Mouse (Mus musculus) heart, embryonic 13.5 days (tissue): ENCODE results near the gene Ccdc65. TPM values are rescaled to one million over a fixed set of nuclear protein-coding genes. Genes with fewer than 3 reads are reported as not detected.

Experiments used
- ATAC-seq: fragments of 200-750 bp; cut with Nextera tagmentation; 2 replicates; pipeline ENCODE4 v1.8.0; 2017; ENCODE audit warnings: moderate TSS enrichment; ENCODE audit not compliant: insufficient number of reproducible peaks, low FRiP score, low TSS enrichment; ENCODE audit errors: extremely low read depth
- H3K27ac ChIP-seq: fragments of 300-500 bp; sonication (generic); replicated peaks from 2 replicates; pipeline ENCODE4 v1.5.1; 2015; ENCODE audit warnings: moderate library complexity, mild to moderate bottlenecking, inconsistent platforms
- H3K27me3 ChIP-seq: fragments of 300-500 bp; sonication (generic); replicated peaks from 2 replicates; pipeline ENCODE4 v1.6.1; 2015; ENCODE audit warnings: mild to moderate bottlenecking, inconsistent platforms
- H3K36me3 ChIP-seq: fragments of 300-500 bp; sonication (generic); 2 replicates; pipeline ENCODE4 v1.6.1; 2015; ENCODE audit warnings: mild to moderate bottlenecking, inconsistent platforms
- H3K4me1 ChIP-seq: fragments of 300-500 bp; sonication (generic); 2 replicates; pipeline ENCODE4 v1.6.1; 2015; ENCODE audit warnings: inconsistent platforms
- H3K4me2 ChIP-seq: fragments of 300-500 bp; sonication (generic); 2 replicates; pipeline ENCODE4 v1.6.1; 2015; ENCODE audit warnings: inconsistent platforms, mild to moderate bottlenecking, moderate library complexity
- H3K4me3 ChIP-seq: fragments of 300-500 bp; sonication (generic); 2 replicates; pipeline ENCODE4 v1.5.1; 2015; ENCODE audit warnings: moderate library complexity, mild to moderate bottlenecking, inconsistent platforms
- H3K9ac ChIP-seq: fragments of 300-500 bp; sonication (generic); 2 replicates; pipeline ENCODE4 v1.6.1; 2015; ENCODE audit warnings: inconsistent platforms, mild to moderate bottlenecking, moderate library complexity
- H3K9me3 ChIP-seq: fragments of 300-500 bp; sonication (generic); 2 replicates; pipeline ENCODE4 v1.6.1; 2016; ENCODE audit warnings: inconsistent platforms
- WGBS: fragments of 180-500 bp; shearing (Covaris S2); methylation state at CpG from one replicate; pipeline ENCODE4 v1.1.7; 2015; ENCODE audit warnings: mixed read lengths; 5-methylcytosine and 5-hydroxymethylcytosine counted together
- polyA plus RNA-seq: library from polyadenylated mRNA; unstranded; fragments of >200 nt; fragmentation: Nextera tagmentation; extraction: Ambion mirVana; gene quantifications from 2 replicates; pipeline ENCODE4 v1.2.1, GENCODE M21; 2015

The Ccdc65 gene
- polyA plus RNA-seq, 1 experiment from 2014 or later = 0.39 TPM

DNA sequence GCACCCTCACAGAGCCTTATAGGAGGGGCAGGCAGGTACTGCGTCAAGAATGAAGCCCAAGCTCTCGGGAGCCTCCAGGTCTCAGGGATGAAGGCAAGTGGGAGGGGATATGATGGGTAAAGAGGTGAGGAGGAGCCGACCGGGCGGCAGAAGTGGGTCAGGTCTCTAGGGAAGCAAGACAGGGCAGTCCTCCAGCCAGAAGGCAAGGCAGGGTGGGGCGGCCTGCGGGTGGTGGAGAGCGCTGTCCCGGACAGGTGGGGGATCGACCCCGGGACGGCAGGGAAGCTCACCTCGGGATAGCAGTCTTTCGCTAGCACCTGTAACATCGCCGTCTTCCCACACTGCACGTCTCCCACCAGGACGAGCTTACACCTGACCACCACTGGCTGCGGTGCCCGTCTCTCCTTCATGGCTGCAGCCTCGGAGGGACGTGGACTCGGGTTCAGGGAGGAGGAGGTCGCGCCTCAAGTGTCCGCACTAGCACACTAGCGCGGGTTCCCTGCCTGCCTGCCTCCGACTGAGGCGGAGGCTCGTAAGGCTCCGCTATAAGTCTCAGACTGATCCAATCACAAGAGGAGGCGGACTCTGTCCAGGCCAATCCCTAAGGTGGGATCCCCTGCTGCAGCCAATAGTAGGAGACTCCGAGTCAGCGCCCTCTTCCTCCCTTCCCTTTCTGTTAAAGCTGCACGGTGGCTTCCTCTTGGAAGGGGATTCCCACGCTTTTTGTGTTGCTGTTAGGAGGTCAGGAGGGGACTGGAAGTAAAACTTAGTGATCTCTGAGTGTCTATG lies 30.9 kb upstream of the Ccdc65 start, which contains the start of gene Rnd1:
TSS of gene Rnd1 (minus strand) at position 522 of the 789 bp plus-strand sequence.
- H3K27ac ChIP-seq = no peak within 1 kb of the TSS
- H3K4me3 ChIP-seq = peak within 1 kb of the TSS; percentile 52
- peak within 1 kb of the TSS; percentile 97 for H3K4me2 ChIP-seq
- no peaks in the 10 kb centered on the region for H3K36me3 ChIP-seq
- peaks cover 55% of the 10 kb centered on the region for H3K27me3 ChIP-seq
- peaks cover 40% of the 10 kb centered on the region for H3K4me1 ChIP-seq
- H3K9me3 ChIP-seq = no peaks in the 10 kb centered on the region
- 1% methylated on average over 36 of the region's 37 CpGs for WGBS
- peak within 1 kb of the TSS; percentile 78 for H3K9ac ChIP-seq
- ATAC-seq = peak; percentile 84

DNA sequence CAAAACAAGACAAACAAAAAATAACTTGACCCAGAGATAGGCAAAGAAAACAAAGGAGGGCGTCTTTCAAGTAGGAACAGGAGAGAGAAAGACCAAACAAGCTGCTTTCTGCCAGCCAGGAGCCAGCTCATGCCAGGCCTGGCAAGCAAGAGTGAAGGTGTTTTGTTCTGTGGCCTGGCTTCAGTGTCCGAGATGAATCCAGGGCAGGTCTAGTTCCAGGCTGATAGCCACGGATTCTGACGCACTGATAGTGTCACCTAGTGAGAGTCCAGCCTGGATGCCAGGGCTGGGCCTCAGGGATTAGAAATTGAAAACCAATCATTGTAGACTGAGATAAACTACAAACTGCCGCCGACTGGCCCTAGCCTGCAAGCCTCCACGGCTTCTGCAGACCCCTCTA lies 30.0 kb upstream of the Ccdc65 start:
- Histone ChIP-seq H3K27ac (no peak overlapping the region), H3K4me2 (0 out of 2 replicates have a peak overlapping the region, but pooled peaks have one; percentile 97), H3K4me3 (no peak overlapping the region), H3K9me3 (no peaks in the 10 kb centered on the region), H3K36me3 (no peaks in the 10 kb centered on the region), H3K4me1 (peaks cover 35% of the 10 kb centered on the region), H3K27me3 (peaks cover 55% of the 10 kb centered on the region), H3K9ac (peak overlapping the region; percentile 7; the same call in 1 of the 2 replicates)
- 51% methylated on average over 7 of the region's 7 CpGs for WGBS
- no peak for ATAC-seq

DNA sequence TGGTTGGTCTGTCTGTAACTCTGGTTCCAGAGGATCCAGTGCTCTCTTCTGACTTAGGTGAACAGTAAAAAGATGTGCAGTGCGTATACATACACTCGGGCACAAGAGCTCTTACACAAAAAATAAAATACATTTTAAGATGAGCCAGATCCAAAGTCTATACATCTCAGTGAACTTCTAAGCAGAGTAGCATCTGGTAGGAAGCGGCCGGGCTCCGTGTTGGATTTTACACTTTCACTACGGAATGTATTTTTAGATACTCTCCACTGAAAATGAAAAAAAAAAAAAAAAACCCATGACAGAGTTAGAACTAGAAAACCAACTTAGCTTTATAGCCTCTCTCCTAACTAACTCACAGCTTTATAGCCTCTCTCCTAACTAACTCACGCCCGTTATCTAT lies 27.3 kb upstream of the Ccdc65 start:
- no peak for ATAC-seq
- peaks cover 24% of the 10 kb centered on the region for H3K4me1 ChIP-seq
- no peaks in the 10 kb centered on the region for H3K36me3 ChIP-seq
- H3K4me2 ChIP-seq = no peak overlapping the region
- H3K9me3 ChIP-seq = no peaks in the 10 kb centered on the region
- H3K9ac ChIP-seq = no peak overlapping the region
- H3K4me3 ChIP-seq = no peak overlapping the region
- no peak overlapping the region for H3K27ac ChIP-seq
- peaks cover 34% of the 10 kb centered on the region for H3K27me3 ChIP-seq
- 71% methylated on average over 8 of the region's 8 CpGs for WGBS

DNA sequence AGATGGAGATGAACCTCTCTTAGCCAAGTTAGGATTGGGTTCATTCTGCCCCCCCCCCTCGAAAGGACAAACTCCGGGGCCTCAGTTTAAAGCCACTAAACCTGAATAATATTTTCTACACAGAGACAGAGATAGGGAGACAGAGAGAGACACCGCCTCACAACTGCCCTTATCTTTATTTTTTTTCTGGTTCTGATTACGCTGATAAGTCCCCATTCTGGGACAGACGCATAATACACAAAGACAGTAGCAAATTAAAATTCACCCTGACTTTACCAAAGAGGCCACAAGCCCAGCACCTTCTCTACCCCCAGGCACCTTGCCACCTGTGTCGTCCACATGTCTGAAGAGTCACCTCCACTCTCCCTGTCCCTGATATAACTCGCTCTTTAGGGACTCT lies 26.4 kb upstream of the Ccdc65 start:
- Histone ChIP-seq H3K9ac (no peak overlapping the region), H3K27ac (no peak overlapping the region), H3K27me3 (peaks cover 24% of the 10 kb centered on the region), H3K4me1 (peaks cover 14% of the 10 kb centered on the region), H3K4me2 (no peak overlapping the region), H3K4me3 (no peak overlapping the region), H3K9me3 (no peaks in the 10 kb centered on the region; the same call in 1 of the 2 replicates), H3K36me3 (no peaks in the 10 kb centered on the region)
- no peak for ATAC-seq
- 67% methylated on average over 7 of the region's 7 CpGs for WGBS

DNA sequence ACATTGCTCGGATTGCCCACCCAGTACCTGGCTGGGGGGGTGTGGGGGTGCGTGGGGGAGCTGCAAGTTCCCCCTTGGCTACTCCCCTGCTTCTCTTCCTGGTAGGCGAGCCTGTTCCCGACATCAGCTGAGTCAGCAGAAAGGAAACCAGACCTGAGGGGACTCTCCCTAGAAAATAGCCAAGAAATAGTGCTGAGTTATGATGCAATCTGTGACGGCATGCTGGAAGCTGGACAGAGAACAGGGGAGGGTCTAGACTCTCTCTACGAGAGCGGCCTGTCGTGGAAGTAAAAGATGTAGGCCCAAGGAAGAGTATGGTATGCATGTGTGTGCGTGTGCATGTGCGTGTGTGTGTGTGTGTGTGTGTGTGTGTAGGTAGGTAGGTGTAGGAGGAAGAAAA lies 24.8 kb upstream of the Ccdc65 start:
- no peak; the same call in 1 of the 2 replicates for ATAC-seq
- H3K4me3 ChIP-seq = no peak overlapping the region
- H3K4me1 ChIP-seq = peaks cover 6% of the 10 kb centered on the region
- H3K36me3 ChIP-seq = no peaks in the 10 kb centered on the region
- no peak overlapping the region for H3K9ac ChIP-seq
- 0 out of 2 replicates have a peak overlapping the region, but pooled peaks have one; percentile 0 for H3K4me2 ChIP-seq
- H3K27me3 ChIP-seq = peaks cover 16% of the 10 kb centered on the region
- no peak overlapping the region for H3K27ac ChIP-seq
- no peaks in the 10 kb centered on the region; the same call in 1 of the 2 replicates for H3K9me3 ChIP-seq
- 45% methylated on average over 10 of the region's 10 CpGs for WGBS

DNA sequence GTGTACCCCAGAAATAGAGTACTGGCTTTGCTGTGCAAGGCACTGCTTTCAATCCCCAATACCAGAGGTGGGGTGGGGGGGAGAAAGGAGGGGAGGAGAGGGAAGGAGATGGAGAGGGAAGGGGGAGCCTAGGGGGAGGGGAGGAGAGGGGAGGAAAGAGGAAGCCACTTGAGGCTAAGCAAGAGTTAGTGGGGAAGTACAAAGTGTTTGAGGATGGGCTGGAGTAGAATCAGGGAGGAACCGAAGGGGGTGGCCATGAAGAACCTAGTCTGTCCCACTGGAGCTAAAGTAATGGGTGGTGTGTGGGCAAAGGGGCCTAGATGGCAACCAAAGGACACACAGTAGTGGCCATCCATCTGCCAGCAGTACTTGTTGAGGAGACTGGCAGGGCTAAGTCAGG lies 24.3 kb upstream of the Ccdc65 start:
- no peaks in the 10 kb centered on the region; the same call in 1 of the 2 replicates for H3K9me3 ChIP-seq
- peaks cover 10% of the 10 kb centered on the region for H3K27me3 ChIP-seq
- H3K4me2 ChIP-seq = no peak overlapping the region
- H3K36me3 ChIP-seq = no peaks in the 10 kb centered on the region
- H3K27ac ChIP-seq = no peak overlapping the region
- no peak for ATAC-seq
- no peak overlapping the region for H3K4me3 ChIP-seq
- 75% methylated on average over 1 of the region's 1 CpGs for whole genome bisulfite sequencing
- H3K4me1 ChIP-seq = peaks cover 6% of the 10 kb centered on the region
- H3K9ac ChIP-seq = no peak overlapping the region

DNA sequence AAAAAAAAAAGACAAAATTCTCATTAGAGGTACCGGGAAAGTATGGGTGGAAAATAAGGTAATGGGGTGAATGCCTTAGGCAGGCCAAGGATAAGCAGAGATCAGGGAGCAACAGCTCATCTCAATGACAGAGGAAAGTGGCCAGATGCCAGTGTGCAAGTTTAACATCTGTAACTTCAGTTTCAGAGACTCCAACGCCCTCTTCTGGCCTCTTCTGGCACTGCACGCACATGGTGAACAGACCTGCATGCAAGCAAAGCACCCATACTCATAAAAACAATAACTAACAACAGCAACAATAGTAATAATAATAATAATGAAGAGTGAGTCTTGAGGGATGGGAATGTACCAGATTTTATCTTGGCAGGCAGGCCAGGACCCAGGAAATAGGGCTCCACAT lies 22.1 kb upstream of the Ccdc65 start:
- H3K4me2 ChIP-seq = no peak overlapping the region
- no peak overlapping the region for H3K9ac ChIP-seq
- WGBS = 70% methylated on average over 3 of the region's 3 CpGs
- peaks cover 19% of the 10 kb centered on the region for H3K4me1 ChIP-seq
- no peaks in the 10 kb centered on the region; the same call in 1 of the 2 replicates for H3K9me3 ChIP-seq
- H3K27me3 ChIP-seq = peaks cover 5% of the 10 kb centered on the region
- no peak overlapping the region for H3K27ac ChIP-seq
- no peaks in the 10 kb centered on the region for H3K36me3 ChIP-seq
- no peak for ATAC-seq
- H3K4me3 ChIP-seq = no peak overlapping the region

DNA sequence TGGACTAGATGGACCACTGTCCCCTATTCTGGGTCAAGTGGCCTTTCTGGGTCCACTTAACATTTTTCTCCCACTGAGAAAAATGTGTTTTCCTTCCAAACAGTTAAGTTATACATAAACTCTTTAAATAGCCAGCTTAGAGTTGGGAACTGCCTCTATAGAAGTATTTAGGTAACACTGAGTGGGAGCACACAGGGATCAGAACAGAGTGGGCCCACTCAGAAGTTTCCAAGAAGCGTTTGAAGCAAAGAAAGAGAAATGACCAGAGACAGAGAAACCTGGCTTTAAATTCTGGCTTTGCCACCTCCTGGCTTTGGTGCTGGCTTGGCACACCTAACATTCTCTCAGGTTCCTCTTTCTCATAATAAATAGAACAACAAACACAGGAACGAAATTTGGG lies 18.3 kb upstream of the Ccdc65 start:
- Histone ChIP-seq H3K27me3 (no peaks in the 10 kb centered on the region), H3K4me3 (no peak overlapping the region), H3K27ac (no peak overlapping the region), H3K9ac (no peak overlapping the region), H3K9me3 (no peaks in the 10 kb centered on the region; the same call in 1 of the 2 replicates), H3K4me2 (no peak overlapping the region), H3K36me3 (no peaks in the 10 kb centered on the region), H3K4me1 (peaks cover 37% of the 10 kb centered on the region)
- no peak for ATAC-seq
- WGBS = 74% methylated on average over 2 of the region's 2 CpGs

DNA sequence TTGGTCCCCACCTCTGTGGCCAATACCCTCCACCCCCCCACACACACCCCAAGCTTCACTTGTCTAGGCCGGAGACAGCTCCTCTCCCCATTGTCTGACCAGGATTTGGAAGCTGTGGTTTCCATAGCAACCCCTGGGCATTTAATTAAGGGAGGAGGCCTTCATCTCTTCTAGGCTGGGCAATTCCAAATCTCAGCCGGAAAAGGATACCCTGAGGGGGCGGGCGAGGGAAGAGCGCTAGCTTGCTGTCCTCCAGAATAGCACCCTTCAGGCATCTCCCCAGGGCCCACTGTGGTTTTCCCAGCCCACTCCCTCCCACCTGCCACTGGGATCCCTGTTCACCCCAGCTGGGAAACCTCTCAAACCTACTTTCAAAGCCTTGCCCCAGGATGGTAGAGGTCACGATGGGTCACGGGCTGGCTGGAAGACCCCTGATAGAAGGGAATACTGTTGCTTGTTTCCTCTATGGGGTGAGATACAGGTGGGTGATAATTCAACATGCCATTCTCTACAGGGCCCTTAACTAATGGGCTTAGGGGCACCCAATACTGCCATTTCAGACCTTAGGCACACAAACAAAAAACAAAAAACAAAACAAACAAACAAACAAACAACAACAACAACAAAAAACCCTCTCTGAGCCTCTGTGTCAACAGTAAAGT lies 16.4 kb upstream of the Ccdc65 start:
- Histone ChIP-seq H3K9ac (no peak overlapping the region), H3K4me3 (no peak overlapping the region), H3K36me3 (no peaks in the 10 kb centered on the region), H3K4me2 (peak overlapping the region; percentile 43), H3K27me3 (no peaks in the 10 kb centered on the region), H3K4me1 (peaks cover 37% of the 10 kb centered on the region), H3K9me3 (no peaks in the 10 kb centered on the region), H3K27ac (peak overlapping the region; percentile 87)
- ATAC-seq = no peak
- WGBS = 53% methylated on average over 7 of the region's 7 CpGs

DNA sequence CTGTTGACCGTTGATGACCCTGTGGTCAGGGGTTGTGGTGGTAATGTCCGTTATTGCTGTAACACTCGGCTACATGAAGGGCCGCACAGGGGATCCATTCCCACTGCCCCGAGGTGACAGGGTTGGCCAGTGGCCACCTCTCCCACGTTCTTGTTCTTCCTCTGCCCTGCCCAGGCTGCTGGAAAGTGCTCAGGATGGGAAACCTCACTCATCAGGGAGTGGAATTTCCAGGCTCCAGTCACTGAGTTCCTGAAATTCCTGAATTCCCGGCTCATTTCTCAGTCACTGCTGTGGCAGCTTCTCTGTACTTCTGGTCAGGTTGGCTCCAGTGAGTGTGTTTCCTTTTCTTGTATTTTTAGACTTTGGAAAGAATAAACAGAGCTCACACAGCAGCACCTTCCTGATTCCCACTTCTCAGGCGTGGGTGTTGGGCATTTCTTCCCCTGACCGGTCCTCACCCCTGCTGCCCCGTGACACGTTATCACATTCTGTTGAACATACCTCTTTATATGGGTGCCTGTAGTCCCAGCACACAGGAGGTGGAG lies 15.8 kb upstream of the Ccdc65 start:
- ATAC-seq = peak; percentile 40; the same call in 1 of the 2 replicates
- H3K4me2 ChIP-seq = peak overlapping the region; percentile 43
- peak overlapping the region; percentile 87 for H3K27ac ChIP-seq
- no peaks in the 10 kb centered on the region for H3K9me3 ChIP-seq
- H3K4me3 ChIP-seq = no peak overlapping the region
- no peaks in the 10 kb centered on the region for H3K36me3 ChIP-seq
- 8% methylated on average over 11 of the region's 11 CpGs for WGBS
- no peak overlapping the region for H3K9ac ChIP-seq
- no peaks in the 10 kb centered on the region for H3K27me3 ChIP-seq
- H3K4me1 ChIP-seq = peaks cover 37% of the 10 kb centered on the region

DNA sequence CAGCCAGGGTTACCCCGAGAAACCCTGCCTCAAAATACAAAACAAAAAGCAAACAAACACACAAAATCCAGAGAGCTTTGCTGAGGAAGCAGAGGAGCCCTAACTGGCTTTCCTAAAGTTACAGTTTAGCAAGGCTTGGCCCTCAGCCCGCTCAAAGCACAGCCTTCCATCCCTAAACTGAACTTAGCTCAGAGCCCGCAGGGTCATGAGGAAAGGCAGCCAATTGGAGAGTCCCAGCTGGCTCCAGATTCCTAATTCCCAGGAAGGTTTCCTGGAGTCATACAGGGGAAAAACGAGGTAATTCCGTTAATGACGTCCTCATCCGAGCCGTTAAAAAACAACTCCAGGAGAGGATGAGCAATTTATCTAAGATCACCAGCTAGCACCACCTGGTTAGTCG lies 12.3 kb upstream of the Ccdc65 start:
- Histone ChIP-seq H3K9ac (no peak overlapping the region), H3K9me3 (no peaks in the 10 kb centered on the region), H3K27me3 (peaks cover 13% of the 10 kb centered on the region), H3K4me3 (no peak overlapping the region), H3K4me1 (peaks cover 34% of the 10 kb centered on the region), H3K27ac (no peak overlapping the region), H3K4me2 (no peak overlapping the region), H3K36me3 (no peaks in the 10 kb centered on the region)
- 49% methylated on average over 9 of the region's 9 CpGs for WGBS
- ATAC-seq = no peak
